Mouse (Mus musculus): ENCODE results near the gene Fam234b. TPM values are rescaled to one million over a fixed set of nuclear protein-coding genes. Genes with fewer than 3 reads are reported as not detected.

Gene Fam234b
- polyA plus RNA-seq, 1 experiment from 2014 or later = 7.9 TPM

DNA sequence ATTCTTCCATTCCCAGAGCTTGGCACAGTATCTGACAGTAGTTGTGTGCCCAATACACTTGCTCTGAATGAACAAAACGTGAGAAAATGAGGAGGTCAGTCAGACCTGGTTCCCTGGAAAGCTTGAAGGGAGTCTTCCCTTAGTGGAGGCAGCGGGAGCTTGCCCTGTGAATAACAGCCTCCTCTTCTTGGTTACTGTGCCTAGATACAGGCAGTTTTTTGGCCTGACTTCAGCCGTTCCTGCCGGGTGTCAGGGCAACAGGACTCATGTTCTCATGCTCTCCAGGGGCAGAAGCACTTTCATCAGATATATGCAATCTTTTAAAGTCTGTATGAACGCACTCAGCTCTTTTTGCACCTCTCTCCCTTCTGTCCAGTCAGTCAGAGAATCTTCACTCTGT is 81.5 kb downstream of the Fam234b start:
- Histone ChIP-seq H3K9me3 (ENCODE audit: control insufficient read depth, low read length) (no peaks in the 10 kb centered on the region), H3K27me3 (ENCODE audit: control insufficient read depth, insufficient read depth, low read length) (no peaks in the 10 kb centered on the region), H3K27ac (replicated peaks in 1 of 2; ENCODE audit: control insufficient read depth in 1 of 2, insufficient read depth in 1 of 2, low read depth in 2 of 2, low read length in 2 of 2) (no peak overlapping the region), H3K4me3 (ENCODE audit: control insufficient read depth in 1 of 2, insufficient read depth in 1 of 2, low read depth in 1 of 2, low read length in 2 of 2) (no peak overlapping the region), H3K4me2 (ENCODE audit: low read length) (no peak overlapping the region), H3K4me1 (ENCODE audit: control insufficient read depth in 2 of 2, insufficient read depth in 2 of 2, low read length in 2 of 2) (no peaks in the 10 kb centered on the region; a peak in 1 of 4 replicates), H3K9ac (ENCODE audit: low read length) (no peak overlapping the region), H3K36me3 (ENCODE audit: control insufficient read depth, insufficient read depth, low read length) (no peaks in the 10 kb centered on the region)
- 66% methylated on average over 5 of the region's 5 CpGs for WGBS
- no peak for ATAC-seq (ENCODE audit: insufficient number of reproducible peaks, insufficient read depth, low FRiP score, low read depth)

DNA sequence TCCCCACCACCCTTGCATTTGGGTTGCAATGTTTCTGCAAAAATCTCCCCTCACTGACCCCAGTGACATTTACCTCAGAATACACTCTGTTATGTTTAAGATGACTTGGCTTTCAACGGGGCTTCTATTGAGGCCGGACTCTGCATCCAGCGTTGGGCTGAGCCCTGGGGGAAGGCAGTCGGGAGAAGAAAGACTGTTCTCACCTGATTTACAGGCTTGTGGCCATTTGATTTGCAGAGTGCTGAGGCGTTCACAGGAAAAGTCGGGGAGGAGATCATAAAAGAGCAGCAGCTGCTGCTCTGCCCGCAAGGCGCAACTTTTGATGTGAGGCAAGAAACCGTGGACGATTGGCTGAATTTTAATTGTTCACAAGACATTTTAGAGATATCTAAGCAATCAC is 82.1 kb downstream of the Fam234b start:
- no peak overlapping the region for H3K4me2 ChIP-seq (ENCODE audit: low read length)
- H3K9me3 ChIP-seq (ENCODE audit: control insufficient read depth, low read length) = no peaks in the 10 kb centered on the region
- H3K4me1 ChIP-seq (ENCODE audit: control insufficient read depth in 2 of 2, insufficient read depth in 2 of 2, low read length in 2 of 2) = no peaks in the 10 kb centered on the region; a peak in 1 of 4 replicates
- no peaks in the 10 kb centered on the region for H3K36me3 ChIP-seq (ENCODE audit: control insufficient read depth, insufficient read depth, low read length)
- 52% methylated on average over 10 of the region's 10 CpGs for WGBS
- no peak overlapping the region for H3K4me3 ChIP-seq (ENCODE audit: control insufficient read depth in 1 of 2, insufficient read depth in 1 of 2, low read depth in 1 of 2, low read length in 2 of 2)
- H3K27me3 ChIP-seq (ENCODE audit: control insufficient read depth, insufficient read depth, low read length) = no peaks in the 10 kb centered on the region
- H3K27ac ChIP-seq (replicated peaks in 1 of 2; ENCODE audit: control insufficient read depth in 1 of 2, insufficient read depth in 1 of 2, low read depth in 2 of 2, low read length in 2 of 2) = no peak overlapping the region
- no peak overlapping the region for H3K9ac ChIP-seq (ENCODE audit: low read length)
- no peak for ATAC-seq (ENCODE audit: insufficient number of reproducible peaks, insufficient read depth, low FRiP score, low read depth)

DNA sequence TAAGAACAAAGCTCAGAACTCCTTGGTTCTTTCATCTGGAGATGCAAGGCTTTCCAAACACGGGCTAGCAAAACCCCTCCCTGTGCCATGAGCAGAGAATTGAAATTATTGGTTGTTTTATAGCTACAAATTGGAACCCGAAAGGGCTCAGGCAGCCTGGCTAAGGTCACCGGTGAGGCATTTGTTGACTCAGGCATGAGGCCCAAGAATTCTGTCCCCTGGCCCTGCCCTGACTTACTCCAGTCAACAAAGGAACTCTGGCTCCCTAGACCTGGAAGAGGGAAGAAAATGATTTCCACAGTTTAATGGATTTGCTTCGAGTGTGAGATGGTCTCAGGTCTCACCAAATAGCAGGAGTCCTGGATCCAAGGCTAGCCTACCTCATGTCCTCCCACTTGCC is 94.6 kb downstream of the Fam234b start:
- Histone ChIP-seq H3K36me3 (ENCODE audit: control insufficient read depth, insufficient read depth, low read length) (no peaks in the 10 kb centered on the region), H3K9ac (ENCODE audit: low read length) (no peak overlapping the region), H3K9me3 (ENCODE audit: control insufficient read depth, low read length) (no peaks in the 10 kb centered on the region), H3K4me1 (ENCODE audit: control insufficient read depth in 2 of 2, insufficient read depth in 2 of 2, low read length in 2 of 2) (no peaks in the 10 kb centered on the region), H3K27me3 (ENCODE audit: control insufficient read depth, insufficient read depth, low read length) (no peaks in the 10 kb centered on the region), H3K27ac (replicated peaks in 1 of 2; ENCODE audit: control insufficient read depth in 1 of 2, insufficient read depth in 1 of 2, low read depth in 2 of 2, low read length in 2 of 2) (no peak overlapping the region), H3K4me2 (ENCODE audit: low read length) (no peak overlapping the region), H3K4me3 (ENCODE audit: control insufficient read depth in 1 of 2, insufficient read depth in 1 of 2, low read depth in 1 of 2, low read length in 2 of 2) (no peak overlapping the region)
- ATAC-seq (ENCODE audit: insufficient number of reproducible peaks, insufficient read depth, low FRiP score, low read depth) = no peak
- WGBS = 67% methylated on average over 4 of the region's 4 CpGs

DNA sequence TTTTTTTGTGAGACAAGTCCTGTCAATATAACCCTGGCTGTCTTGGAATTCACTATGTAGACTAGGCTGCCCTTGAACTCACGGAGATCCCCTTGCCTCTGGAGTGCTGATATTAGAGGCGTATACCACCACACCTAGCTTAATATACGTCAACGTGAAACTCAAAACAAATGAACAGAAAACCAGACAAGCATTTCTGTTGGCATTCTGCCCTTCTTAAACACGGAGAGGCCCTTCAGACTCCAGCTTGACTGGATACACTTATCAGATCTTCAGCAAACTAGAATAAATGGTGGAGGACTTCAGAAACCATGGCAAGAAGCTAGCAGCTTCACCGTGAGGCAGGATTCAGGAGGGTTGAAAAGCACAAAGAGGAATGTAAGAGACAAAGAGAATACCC is 96.4 kb downstream of the Fam234b start:
- no peaks in the 10 kb centered on the region for H3K36me3 ChIP-seq (ENCODE audit: control insufficient read depth, insufficient read depth, low read length)
- no peak overlapping the region for H3K4me3 ChIP-seq (ENCODE audit: control insufficient read depth in 1 of 2, insufficient read depth in 1 of 2, low read depth in 1 of 2, low read length in 2 of 2)
- no peaks in the 10 kb centered on the region for H3K27me3 ChIP-seq (ENCODE audit: control insufficient read depth, insufficient read depth, low read length)
- no peaks in the 10 kb centered on the region for H3K9me3 ChIP-seq (ENCODE audit: control insufficient read depth, low read length)
- WGBS = 67% methylated on average over 6 of the region's 6 CpGs
- ATAC-seq (ENCODE audit: insufficient number of reproducible peaks, insufficient read depth, low FRiP score, low read depth) = no peak
- H3K4me1 ChIP-seq (ENCODE audit: control insufficient read depth in 2 of 2, insufficient read depth in 2 of 2, low read length in 2 of 2) = no peaks in the 10 kb centered on the region; a peak in 1 of 4 replicates
- H3K27ac ChIP-seq (replicated peaks in 1 of 2; ENCODE audit: control insufficient read depth in 1 of 2, insufficient read depth in 1 of 2, low read depth in 2 of 2, low read length in 2 of 2) = no peak overlapping the region
- H3K4me2 ChIP-seq (ENCODE audit: low read length) = no peak overlapping the region
- no peak overlapping the region for H3K9ac ChIP-seq (ENCODE audit: low read length)

Other genes starting within 250 kb of the Fam234b start
- 8.6 and 9.1 TPM in 2 replicates for gene Apold1, start 216.3 kb upstream of the Fam234b start, polyA plus RNA-seq (2014; fragmentation: Nextera tagmentation; extraction: Ambion mirVana)
- gene Ddx47, start 186.4 kb upstream of the Fam234b start, polyA plus RNA-seq (2014; fragmentation: Nextera tagmentation; extraction: Ambion mirVana) = 61.1 and 69.4 TPM in 2 replicates
- gene Gprc5a, start 132.3 kb upstream of the Fam234b start, polyA plus RNA-seq (2014; fragmentation: Nextera tagmentation; extraction: Ambion mirVana) = 3.1 and 3.4 TPM in 2 replicates
- not detected in 2 replicates for gene Gprc5d, start 79.7 kb upstream of the Fam234b start, polyA plus RNA-seq (2014; fragmentation: Nextera tagmentation; extraction: Ambion mirVana)
- 2.5 and 9.2 TPM in 2 replicates for gene Hebp1, start within 50 bp of the Fam234b start, polyA plus RNA-seq (2014; fragmentation: Nextera tagmentation; extraction: Ambion mirVana)
- gene Gsg1, start 56.4 kb downstream of the Fam234b start, polyA plus RNA-seq (2014; fragmentation: Nextera tagmentation; extraction: Ambion mirVana) = 0.71 and 0.74 TPM in 2 replicates
- not detected in 2 replicates for gene Pbp2, start 112.4 kb downstream of the Fam234b start, polyA plus RNA-seq (2014; fragmentation: Nextera tagmentation; extraction: Ambion mirVana)
- 16.6 and 17.2 TPM in 2 replicates for gene Emp1, start 164.6 kb downstream of the Fam234b start, polyA plus RNA-seq (2014; fragmentation: Nextera tagmentation; extraction: Ambion mirVana)